Mouse (Mus musculus): Measurements from ENCODE around the gene Lmtk3. TPM values are rescaled to one million over a fixed set of nuclear protein-coding genes. Genes with fewer than 3 reads are reported as not detected.

The Lmtk3 gene
- not detected for polyA plus RNA-seq (2017; shearing (Covaris generic))

DNA sequence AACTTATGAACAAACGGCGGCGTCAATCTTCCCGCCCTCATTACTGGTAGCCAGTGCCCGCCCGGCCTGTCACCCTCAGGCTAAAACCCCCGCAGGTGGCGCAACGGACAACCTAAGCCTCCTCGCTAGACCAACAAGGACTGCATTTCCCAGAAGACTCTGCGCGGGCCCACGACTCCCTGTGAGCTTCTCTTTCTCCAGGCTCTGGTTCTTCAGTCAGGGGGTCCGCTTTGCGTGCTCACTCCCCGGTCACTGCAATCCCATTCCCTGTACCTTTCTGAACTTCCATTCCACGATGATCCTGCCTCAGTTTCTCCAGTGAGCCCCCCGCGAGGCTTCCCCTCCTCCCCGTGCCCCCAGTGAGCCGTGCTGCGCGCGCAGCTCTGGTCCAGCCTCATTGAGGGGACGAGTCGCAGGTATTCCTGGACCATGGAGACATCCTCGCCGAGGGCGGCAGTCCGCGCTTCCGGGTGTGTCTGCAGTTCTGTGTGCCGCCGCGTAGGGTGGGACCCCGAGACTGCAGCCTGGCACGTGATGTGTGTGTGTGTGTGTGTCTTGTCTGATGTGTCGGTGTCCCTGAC is at the start of gene Lmtk3:
Lmtk3 (plus strand) TSS at position 228 of the 581 bp plus-strand sequence.
- no peak for ATAC-seq

DNA sequence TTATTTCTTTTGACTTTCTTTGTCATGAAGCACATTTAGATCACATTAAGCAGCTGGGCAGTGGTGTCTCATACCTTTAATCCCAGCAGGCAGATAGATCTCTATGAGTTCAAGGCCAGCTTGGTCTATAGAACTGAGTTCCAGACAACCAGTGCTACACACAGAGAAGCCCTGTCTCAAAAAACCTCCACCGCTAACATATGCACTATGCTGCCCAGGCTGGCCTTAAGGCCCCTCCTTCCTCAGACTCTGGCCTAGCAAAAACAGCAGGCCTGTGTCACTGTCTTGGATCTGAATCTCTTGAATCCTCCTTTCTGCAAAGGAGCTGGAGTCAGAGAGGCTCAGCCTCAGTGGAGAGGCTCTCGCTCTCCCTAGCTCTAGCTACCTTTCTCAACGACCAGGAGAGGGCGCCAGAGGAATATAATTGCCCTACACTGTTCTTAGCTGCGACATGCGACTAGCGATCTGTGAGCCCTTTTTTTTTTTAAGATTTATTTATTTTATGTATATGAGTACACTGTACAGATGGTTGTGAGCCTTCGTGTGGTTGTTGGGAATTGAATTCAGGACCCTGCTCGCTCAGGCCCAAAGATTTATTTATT is 44.3 kb upstream of the Lmtk3 start:
- peak; percentile 66 for ATAC-seq

DNA sequence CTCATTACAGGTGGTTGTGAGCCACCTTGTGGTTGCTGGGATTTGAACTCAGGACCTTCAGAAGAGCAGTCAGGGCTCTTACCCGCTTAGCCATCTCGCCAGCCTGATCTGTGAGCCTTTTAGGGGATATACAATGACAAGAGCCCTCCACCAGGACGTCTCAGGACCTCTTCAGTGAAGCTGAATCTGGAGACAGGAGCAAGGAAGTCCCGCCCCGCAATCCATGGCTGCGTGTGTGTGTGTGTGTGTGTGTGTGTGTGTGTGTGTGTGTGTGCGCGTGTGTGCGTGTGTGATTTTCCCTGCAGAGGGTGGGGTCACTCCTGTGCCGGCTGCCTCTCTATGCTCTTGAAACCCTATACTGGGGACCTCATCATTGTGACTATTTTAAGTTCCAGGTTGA is 43.7 kb upstream of the Lmtk3 start:
- ATAC-seq, result no peak

DNA sequence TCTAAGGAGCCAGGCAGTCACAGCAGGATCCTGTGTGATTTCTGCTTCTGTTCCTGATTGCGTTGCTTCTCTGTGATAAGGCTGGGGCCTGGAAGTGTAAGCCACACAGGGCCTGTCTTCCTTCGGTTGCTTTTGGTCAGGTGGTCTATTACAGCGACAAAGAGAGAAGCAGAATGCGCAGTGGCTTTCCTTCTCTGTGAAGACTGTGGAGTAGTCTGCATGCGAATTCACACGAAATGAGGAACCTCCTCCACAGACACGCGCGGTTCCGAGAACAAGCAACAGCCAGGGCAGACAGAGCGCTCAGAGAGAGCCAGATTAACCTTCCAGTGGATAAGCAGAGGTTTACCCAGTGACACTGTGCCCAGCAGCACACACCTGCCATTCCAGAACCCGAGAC is 42.2 kb upstream of the Lmtk3 start:
- ATAC-seq, result no peak

DNA sequence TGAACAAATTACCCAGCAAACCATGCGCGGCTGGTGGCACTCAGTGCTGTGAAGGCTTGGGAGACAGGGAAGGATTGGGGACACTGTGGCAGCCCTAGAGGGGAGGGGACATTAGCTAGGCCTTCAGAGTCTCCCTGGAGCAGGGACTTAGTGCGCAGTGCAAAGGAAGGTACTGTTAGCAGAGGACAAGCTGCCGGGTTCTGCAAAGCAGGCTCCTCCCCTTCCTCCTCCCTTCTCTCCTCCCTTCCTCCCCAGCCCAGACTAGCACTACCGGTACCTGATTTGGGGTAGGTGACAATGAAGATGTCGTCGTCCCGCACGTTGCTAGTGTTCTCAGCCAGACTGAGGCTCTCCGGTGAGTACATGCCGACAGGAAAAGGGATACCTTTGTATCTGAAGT is 41.8 kb upstream of the Lmtk3 start:
- ATAC-seq, result peak; percentile 89

DNA sequence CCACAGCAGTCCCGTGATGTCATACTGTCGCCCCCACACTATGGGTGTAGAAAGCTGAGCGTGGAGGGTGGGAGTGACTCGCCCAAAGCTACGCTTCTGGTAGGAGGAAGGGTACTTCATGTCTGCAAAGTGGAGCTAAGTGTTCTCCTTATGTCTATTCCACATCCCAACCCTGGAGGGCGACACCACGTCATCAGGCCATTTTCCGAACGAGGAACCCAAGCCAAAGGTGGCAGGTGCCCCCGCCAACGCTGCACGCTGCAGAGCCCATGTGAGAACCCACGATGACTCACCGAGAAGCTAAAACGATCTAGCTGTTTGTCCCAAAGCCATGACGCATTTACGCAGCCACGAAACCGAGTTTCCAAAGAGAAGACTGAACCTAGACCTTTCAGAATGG is 41.2 kb upstream of the Lmtk3 start:
- peak; percentile 56 for ATAC-seq

DNA sequence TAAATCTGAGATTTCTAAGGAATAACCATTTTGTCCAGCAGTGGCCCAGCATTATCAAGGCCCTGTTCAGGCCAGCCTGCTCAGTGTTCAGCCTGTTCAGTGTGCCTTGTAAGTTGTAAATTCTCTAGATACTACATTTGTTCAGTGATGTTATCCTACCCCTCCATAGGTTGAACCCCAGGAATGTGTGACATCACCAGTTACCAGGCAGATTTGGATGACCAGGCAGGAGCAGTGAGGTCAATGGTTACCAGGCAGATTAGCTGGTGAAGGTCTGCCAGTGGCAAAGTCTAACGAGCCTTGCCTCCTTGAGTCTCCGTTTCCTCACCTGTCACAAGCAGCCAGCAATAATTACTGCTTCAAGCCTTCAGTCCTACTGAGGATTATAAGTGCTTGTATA is 39.2 kb upstream of the Lmtk3 start:
- no peak for ATAC-seq

DNA sequence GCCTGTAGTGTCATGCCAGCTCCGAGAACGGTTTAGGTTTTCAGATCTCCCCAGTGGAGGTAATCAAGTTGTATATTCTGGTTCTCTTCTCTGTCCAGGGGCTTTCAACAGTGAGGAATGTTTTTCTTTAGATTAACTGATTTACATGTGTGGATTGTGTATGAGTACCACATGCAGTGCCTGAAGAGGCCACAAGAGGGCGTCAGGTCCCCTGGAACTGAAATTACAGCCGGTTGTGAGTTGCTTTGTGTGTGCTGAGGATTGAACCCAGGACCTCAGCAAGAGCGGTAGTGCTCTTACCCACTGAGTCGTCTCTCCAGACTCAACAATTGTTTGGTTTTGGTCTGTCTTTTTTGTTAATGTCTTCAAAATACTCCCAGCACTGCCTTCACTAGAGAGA is 37.0 kb upstream of the Lmtk3 start:
- ATAC-seq, result no peak

DNA sequence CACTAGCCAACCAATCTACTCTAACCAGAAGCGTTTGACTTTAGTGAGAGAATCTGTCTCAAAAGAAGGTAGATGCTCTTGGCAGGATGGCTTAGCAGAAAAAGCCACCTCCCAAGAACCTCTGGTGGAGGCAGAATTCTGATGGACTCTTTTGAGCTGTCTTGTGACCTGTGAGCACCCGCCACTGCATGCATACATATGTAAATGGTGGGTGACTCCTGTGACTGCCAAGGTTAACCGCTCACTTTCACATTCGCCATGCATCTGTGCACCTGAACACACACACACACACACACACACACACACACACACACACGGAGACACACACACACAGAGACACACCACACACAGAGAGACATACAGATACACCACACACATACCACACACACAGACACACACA is 36.1 kb upstream of the Lmtk3 start:
- ATAC-seq, result no peak

DNA sequence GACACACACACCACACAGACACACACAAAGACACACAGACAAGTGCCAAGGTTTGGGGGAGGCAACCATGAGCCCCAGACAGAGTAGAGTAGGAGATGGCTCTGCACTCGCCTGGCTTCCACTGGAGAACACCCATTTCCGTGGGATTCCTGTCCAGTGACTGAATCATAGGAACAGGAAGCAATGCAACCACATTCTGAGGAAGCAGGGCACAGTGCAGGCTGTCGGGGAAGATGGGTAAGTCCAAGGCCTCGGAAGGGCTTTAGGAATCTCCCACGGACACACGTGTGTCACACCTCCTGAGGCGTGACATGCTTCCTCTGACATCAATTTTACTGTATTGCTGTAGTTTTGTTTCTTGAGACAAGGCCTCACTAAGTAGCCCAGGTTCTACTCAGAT is 35.4 kb upstream of the Lmtk3 start:
- no peak for ATAC-seq

DNA sequence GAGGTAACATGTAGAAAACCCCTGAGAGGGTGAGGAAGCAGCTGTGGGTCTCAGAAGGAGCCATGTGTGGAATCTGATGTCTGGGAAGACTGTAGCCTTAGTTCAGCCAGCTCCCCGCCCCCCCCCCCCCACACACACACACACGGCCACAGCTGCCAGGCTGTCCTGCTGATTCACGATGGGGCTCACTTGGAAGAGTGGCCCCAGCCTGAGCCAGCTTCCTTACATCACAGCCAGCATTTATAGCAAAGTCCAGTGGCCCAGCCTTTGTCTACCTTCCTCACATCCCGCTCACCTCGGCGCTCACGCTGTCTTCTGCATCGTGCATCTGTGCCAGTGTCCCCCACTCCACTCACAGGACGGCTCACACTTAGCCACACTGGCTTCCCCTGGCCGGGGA is 34.1 kb upstream of the Lmtk3 start:
- ATAC-seq, result no peak

DNA sequence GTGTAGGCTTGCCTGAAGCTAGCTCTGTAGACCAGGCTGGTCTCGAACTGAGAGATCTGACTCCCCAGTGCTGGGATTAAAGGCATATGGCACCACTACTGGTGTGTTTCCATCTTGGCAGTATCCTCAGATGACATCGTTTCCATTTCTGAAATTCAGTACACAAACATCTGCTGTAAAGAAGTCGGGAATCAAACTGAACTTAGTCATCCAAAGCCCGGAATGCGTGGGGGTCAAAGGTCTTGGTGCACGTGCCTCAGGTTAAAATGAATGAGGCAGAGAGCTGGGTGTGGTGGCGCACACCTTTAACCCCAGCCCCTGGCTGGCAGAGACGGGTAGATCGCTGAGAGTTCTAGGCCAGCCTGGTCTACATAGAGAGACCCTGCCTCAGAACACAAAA is 33.4 kb upstream of the Lmtk3 start:
- no peak for ATAC-seq

DNA sequence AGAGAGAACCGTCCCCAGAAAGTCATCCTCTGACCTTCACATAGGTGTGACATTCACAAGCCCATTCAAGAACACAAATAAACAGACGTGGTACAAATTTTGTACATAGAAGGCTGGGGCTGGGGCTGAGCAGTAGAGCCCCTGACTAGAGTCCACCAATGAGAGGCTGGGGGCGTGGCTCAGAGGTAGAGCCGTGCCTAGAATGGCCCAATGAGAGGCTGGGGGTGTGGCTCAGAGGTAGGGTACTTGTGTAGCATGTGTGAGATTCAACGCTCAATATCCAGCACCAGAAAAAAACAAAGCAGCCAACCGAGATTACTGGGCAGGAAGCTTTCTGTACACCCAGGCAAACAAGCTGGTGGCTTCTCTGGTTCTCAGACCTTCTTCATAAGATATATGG is 27.8 kb upstream of the Lmtk3 start:
- ATAC-seq, result no peak

DNA sequence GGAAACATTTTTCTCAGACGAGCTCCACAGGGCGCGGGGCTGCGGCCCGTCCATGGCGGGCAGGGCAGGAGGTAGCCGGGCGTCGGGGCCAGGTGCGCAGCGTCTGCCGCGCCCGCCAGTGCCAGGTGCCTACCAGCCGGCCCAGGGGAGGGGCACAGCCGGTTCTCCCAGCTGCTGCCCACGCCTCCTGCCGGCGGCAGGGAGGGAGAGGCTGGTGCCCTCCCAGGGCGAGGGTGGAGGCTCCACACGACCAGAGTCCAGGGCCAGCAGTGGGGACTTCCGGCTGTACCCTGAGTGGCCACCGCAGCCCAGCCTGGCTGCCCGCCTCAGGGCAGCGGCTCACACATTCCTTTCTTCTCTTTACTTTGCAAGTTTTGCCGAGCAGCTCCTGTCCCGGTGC is 24.1 kb upstream of the Lmtk3 start:
- no peak for ATAC-seq

DNA sequence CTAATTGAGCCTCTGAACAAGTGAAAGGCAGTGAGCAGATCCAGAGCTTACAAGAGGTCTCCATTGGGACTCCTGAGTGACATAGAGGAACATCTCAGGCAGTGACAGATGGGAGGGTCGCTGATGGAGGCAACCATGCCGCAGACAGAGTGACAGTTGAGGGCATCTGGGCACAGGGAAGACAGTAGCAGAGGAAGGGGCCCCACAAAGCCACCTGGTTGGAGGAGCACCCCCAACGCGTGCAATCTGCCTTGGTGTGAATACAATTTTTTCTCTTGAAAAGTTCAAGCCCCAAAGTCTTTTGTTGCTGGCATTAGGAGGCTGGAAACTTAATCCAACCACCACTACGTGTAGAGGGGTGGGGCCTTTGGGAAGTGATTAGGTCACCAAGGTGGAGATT is 23.4 kb upstream of the Lmtk3 start:
- ATAC-seq, result no peak

DNA sequence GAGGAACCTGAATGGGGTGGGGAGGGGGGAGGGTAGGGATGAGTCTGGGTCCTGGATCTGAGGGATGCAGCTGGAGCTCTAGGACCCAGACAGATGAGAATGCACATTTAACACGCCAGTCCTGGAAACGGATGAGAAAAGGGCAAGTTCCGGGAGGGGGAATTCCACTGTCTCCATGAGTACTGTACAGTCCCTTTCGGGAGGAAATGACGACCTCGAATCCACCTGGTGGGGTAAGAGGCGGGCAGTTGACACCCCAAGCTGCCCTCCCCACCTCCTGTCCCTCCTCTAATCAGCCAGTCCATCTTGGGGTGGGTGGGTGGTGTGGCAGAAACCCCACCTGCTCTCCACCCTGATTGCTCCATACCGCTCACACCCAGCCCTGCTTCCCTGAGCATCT is 17.5 kb upstream of the Lmtk3 start:
- ATAC-seq, result peak; percentile 96

DNA sequence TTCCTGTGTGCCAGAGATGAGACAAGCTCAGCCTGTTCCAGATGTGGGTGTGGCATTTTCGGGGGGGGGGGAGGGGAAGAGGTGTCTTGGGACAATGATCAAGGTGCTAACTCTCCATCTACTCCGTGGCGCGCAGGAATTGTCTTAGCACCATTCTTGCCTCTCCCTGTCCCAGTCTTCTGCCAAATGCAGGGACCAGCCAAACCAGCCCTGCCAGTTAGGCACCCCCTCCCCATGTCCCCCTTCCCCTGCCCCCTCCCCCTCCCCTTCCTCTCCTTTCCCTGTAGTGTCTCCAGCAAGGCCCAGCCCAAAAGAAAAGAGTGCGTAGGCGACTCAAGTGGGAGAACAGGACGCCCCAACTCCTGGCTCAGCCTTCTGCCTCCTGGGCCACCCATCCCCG is 16.8 kb upstream of the Lmtk3 start:
- no peak for ATAC-seq

DNA sequence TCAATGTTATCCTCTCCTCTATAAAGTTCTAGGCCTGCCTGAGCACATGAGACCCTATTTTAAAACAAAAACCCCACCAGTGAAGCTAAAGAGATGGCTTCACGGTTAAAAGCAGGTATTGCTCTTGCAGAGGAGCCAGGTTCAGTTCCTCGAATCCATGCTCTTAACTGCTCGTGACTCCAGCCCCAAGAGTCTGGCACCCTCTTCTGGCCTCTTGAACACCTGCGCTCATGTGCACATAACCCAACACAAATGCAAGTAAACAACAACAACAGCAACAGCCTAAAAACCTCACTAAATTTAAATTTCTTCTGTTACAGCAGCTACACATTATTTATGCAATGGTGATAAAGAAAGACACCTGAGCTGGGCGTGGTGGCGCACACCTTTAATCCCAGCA is 16.0 kb upstream of the Lmtk3 start:
- no peak for ATAC-seq

DNA sequence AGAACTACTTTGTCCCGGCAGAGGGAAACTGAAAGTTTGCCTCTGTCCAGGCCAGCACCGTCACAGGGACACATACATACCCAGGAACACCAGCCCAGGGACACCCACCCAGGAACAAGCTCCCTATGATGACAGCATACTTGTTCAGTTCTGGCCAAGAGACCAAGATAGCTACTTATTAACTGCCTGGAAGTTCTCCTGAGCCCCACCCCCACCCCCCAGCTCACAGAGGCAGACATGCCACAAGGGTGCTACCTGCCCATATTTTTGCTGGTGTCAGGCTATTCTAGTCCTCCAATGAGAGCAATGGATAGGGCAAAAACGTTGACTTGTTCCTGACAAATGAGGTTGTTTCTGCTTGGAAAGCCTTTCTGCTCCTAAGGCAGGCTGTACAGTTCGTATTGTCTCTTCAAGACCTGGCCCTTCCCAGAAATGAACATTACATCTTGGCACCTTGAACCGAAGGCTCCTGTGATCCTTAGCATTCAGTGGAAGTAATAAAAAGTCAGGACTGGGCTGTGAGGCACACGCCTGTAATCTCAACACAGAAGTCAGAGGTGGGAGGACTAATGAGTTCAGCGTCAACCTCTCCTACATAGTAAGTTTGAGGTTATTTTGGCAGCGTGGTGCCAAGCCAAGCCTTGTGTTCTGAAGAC is 13.0 kb upstream of the Lmtk3 start:
- ATAC-seq, result no peak

DNA sequence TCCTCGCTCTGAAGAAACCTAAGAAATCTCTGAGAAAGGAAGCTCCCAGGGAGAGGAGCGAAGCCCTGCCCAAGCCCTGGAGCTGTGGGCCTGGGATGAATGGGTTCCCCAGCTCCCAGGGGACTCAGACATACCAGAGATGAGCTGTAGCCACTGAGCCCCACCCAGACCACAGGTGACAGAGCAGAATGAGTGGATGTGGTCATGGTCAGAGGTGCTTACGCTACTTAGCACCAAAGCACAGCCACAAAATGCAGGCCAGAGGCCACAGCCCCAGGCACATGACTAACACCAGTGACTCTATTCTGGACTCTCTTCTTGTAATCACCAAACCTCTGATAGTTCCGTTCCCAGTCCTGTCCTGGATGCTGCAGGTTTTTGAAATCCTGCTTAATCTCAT is 12.4 kb upstream of the Lmtk3 start:
- ATAC-seq, result no peak

DNA sequence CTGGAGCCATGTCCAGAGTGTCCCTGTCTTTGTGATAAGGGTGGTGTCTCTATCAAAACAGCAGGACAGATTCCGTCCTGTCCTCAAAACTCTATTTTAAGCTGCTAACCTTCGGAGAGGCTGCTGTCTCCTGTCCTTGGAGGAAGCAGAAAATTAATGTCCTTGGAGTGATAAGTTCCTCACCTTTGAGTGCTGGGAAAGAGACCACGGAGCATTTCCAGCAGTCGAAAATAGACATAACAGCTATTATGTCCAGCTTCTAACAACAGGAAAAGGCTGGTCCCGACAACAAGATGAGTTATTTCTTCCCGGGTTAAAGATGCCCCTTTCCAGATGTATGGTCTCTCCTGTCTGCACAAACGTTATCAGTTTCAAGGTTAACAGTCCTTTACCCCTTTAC is 8.3 kb upstream of the Lmtk3 start:
- no peak for ATAC-seq

DNA sequence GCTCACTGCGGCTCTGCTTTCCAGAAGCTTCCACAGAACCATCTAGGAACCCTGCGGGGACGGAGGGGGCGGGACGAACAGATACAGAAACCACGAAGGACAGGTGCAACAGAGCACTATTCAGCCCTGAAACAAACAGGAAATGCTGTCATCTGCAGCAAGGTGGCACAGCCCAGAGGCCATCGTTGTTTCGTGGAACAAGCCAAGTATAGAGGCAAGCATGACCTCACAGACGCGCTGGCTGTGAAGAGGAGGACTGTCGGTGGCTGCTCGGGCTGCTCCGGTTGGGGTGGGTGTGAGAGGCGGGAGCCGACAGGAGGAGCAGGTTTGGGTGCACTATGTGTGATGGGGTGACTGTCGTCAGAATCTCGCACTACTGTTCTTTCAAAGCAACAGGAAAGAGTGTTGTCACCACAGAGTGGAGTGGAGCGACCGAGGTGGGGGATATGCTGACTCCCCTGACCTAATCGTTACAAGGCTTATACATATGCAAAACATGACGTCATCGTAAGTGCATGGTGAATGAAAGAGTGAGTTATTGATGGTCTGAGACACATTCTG is 4.4 kb upstream of the Lmtk3 start:
- peak; percentile 90 for ATAC-seq

DNA sequence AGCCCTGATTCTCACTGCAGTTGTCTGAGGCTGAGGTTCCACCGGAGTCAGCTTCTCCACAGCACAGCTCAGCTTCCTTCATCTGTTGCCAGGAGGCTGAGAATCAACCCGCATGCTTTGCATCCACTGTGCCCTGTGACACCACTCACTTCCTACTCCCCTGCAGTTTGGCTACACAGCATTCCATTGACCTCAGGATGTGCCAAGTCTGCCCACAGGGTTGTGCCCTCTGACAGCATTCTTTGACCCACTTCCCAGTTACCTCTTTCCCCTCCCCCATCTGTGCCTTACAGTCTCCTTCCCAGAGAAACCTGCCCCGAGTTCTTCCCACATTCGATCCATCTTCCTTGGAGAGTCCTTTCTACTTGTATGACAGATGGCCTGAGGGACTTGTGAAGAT is 1.3 kb upstream of the Lmtk3 start:
- no peak for ATAC-seq
